Mouse (Mus musculus): ENCODE measurements around the gene Tmprss3. TPM values are rescaled to one million over a fixed set of nuclear protein-coding genes. Genes with fewer than 3 reads are reported as not detected.

The Tmprss3 gene
- polyA plus RNA-seq (2012; rRNA removed) (0.27 and 0.39 TPM in 2 replicates), polyA plus RNA-seq (2014; fragmentation: Nextera tagmentation; extraction: Ambion mirVana) (0.13 and 0.25 TPM in 2 replicates)

DNA sequence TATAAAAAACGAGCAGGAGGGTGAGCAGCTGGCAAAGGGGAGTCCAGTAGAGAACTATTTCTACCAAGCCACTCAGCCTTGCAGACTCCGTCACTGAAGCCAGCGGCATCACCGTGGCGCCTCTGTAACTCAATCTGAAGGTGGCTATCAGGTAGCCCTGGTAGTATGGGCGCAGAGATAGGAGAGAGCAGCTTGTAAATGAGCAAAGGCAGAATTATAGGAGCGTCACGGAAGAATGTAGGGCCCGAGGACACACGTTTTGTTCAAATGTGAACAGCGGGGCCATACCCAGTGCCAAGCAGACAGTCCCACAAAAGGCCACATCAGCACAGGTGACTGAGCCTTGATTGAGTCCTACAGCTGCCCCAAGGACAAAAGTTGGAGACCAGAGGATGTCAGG is at the start of gene Tmprss3:
Gene Tmprss3, minus strand, starts transcription at position 101 of the 400 bp plus-strand sequence.
- WGBS (ENCODE audit: insufficient replicate concordance) = 70% methylated on average over 11 of the region's 11 CpGs
- Histone ChIP-seq H3K9ac (replicated peaks) (no peak within 1 kb of the TSS), H3K27me3 (ENCODE audit: control insufficient read depth, insufficient read depth, low read length) (no peaks in the 10 kb centered on the region)

DNA sequence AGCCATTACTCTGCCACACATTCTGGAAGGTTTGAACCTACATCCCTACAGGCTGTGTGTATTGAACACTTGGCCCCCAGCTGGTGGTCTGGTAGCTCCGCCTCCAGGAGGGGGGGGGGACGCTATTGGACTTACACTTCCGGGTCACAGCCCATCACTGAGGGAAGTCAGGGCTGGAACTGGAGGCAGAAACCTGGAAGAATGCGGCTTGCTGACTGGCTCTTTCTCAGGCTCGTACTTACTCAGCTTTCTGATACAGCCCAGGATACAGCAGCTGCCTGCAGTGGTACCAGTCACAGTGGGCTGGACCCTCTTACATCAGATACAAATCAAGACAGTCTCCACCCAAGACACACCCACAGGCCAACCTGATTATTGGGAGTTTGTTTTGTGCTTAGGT is 48.4 kb upstream of the Tmprss3 start:
- H3K27ac ChIP-seq = no peak overlapping the region
- no peaks in the 10 kb centered on the region for H3K9me3 ChIP-seq (ENCODE audit: control insufficient read depth, low read length)
- no peak overlapping the region for H3K4me3 ChIP-seq (ENCODE audit: insufficient read depth in 1 of 2, low read depth in 2 of 2, low read length in 2 of 2)
- no peak overlapping the region for H3K4me2 ChIP-seq (ENCODE audit: low read depth)
- H3K27me3 ChIP-seq (ENCODE audit: control insufficient read depth, insufficient read depth, low read length) = no peaks in the 10 kb centered on the region
- DNase-seq (ENCODE audit: low read depth in 3 of 3, low spot score in 3 of 3) (no peak), ATAC-seq (ENCODE audit: insufficient read depth) (no peak)
- H3K4me1 ChIP-seq (replicated peaks; ENCODE audit: control insufficient read depth in 2 of 2, insufficient read depth in 2 of 2, low read length in 1 of 2) = peaks cover 0 to 4% of the 10 kb centered on the region in 2 experiments; a peak in 1 of 4 replicates
- 44% methylated on average over 5 of the region's 5 CpGs for WGBS (ENCODE audit: insufficient replicate concordance)
- TF ChIP-seq EP300 (IDR thresholded peaks at IDR 0.05; ENCODE audit: low read depth) = no peak
- TF ChIP-seq CTCF (IDR thresholded peaks at IDR 0.05; ENCODE audit: low read depth) = no peak
- H3K9ac ChIP-seq (replicated peaks) = no peak overlapping the region
- no peaks in the 10 kb centered on the region for H3K36me3 ChIP-seq (replicated peaks; ENCODE audit: control insufficient read depth, insufficient read depth, low read depth)

More for the DNA sequence above, at the start of gene Tmprss3:
- no peak within 1 kb of the TSS for H3K4me3 ChIP-seq (ENCODE audit: insufficient read depth in 1 of 2, low read depth in 2 of 2, low read length in 2 of 2)
- TF ChIP-seq CTCF (IDR thresholded peaks at IDR 0.05; ENCODE audit: low read depth) (no peak), EP300 (IDR thresholded peaks at IDR 0.05; ENCODE audit: low read depth) (no peak)
- no peaks in the 10 kb centered on the region for H3K9me3 ChIP-seq (ENCODE audit: control insufficient read depth, low read length)
- H3K4me1 ChIP-seq (replicated peaks; ENCODE audit: control insufficient read depth in 2 of 2, insufficient read depth in 2 of 2, low read length in 1 of 2) = peaks cover 0 to 11% of the 10 kb centered on the region in 2 experiments; a peak in 2 of 4 replicates
- H3K36me3 ChIP-seq (replicated peaks; ENCODE audit: control insufficient read depth, insufficient read depth, low read depth) = no peaks in the 10 kb centered on the region
- ATAC-seq (ENCODE audit: insufficient read depth) (no peak), DNase-seq (ENCODE audit: low read depth in 3 of 3, low spot score in 3 of 3) (no peak)
- no peak within 1 kb of the TSS for H3K4me2 ChIP-seq (ENCODE audit: low read depth)
- no peak within 1 kb of the TSS for H3K27ac ChIP-seq

DNA sequence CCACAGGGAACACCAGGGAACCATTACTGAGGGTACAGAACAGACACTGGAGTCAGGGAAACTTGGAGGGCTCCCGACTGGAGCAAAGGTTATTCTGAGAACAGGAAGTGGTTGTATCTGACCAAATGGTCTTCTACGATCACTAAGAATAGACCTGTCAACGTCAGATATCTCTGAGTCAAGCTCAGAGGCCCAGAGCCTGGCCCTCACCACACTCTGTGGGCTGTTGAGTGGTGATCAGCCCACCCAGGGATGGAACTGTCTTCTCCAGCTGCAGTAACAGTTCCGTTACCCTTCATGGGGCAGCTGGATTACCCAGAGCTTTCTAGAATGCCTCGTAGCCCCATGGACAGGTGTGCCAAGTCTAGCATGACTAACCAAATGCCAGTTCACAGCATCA is 46.5 kb upstream of the Tmprss3 start:
- H3K9ac ChIP-seq (replicated peaks) = no peak overlapping the region
- H3K4me1 ChIP-seq (replicated peaks; ENCODE audit: control insufficient read depth in 2 of 2, insufficient read depth in 2 of 2, low read length in 1 of 2) = peaks cover 0 to 4% of the 10 kb centered on the region in 2 experiments; a peak in 1 of 4 replicates
- no peak for TF ChIP-seq EP300 (IDR thresholded peaks at IDR 0.05; ENCODE audit: low read depth)
- TF ChIP-seq CTCF (IDR thresholded peaks at IDR 0.05; ENCODE audit: low read depth) = no peak
- H3K4me3 ChIP-seq (ENCODE audit: insufficient read depth in 1 of 2, low read depth in 2 of 2, low read length in 2 of 2) = no peak overlapping the region
- H3K9me3 ChIP-seq (ENCODE audit: control insufficient read depth, low read length) = no peaks in the 10 kb centered on the region
- no peaks in the 10 kb centered on the region for H3K27me3 ChIP-seq (ENCODE audit: control insufficient read depth, insufficient read depth, low read length)
- no peak overlapping the region for H3K4me2 ChIP-seq (ENCODE audit: low read depth)
- ATAC-seq (ENCODE audit: insufficient read depth) (no peak), DNase-seq (ENCODE audit: low read depth in 3 of 3, low spot score in 3 of 3) (no peak)
- WGBS (ENCODE audit: insufficient replicate concordance) = 17% methylated on average over 5 of the region's 5 CpGs
- H3K27ac ChIP-seq = no peak overlapping the region
- H3K36me3 ChIP-seq (replicated peaks; ENCODE audit: control insufficient read depth, insufficient read depth, low read depth) = peaks cover 4% of the 10 kb centered on the region; the same call in 1 of the 2 replicates

DNA sequence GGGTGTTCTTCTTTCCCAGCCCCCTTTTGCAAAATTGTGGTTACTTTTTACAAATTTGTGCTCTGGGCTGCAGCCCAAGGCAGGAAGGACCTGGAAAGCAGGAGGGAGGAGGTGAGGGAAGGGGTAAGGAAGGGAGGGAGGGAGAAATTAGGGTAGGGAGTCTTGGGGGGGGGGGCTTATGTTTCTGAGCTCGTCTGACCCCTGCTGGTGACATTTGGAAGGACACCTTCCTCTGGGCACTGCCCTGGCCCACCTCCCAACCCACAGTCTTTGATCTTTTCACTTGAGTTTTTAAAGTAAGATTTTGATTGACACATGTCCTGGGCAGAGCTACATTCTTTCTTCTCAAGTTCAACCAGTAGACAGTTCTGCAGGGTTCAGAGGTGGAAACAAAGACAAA is 44.0 kb upstream of the Tmprss3 start:
- 0% methylated on average over 1 of the region's 1 CpGs for WGBS (ENCODE audit: insufficient replicate concordance)

DNA sequence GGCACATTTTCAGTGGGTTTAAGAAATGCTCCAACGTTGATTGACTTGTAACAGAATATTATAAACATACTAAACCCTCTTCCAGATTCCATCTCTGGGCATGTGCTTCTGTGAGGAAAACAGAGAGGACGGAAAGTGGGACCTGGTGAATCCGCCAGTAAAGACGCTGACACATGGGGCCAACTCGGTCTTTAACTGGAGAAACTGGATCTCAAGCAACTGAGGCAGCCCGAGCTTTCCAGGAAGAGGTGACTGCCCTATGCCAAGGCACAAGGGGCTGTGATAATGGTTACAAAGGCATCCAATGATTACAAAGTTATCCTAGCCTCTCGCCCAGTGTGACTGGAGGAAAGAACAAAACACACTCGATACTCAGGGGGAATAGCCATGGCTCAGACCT is 42.4 kb upstream of the Tmprss3 start:
- TF ChIP-seq CTCF (IDR thresholded peaks at IDR 0.05; ENCODE audit: low read depth) (no peak), EP300 (IDR thresholded peaks at IDR 0.05; ENCODE audit: low read depth) (no peak)
- no peaks in the 10 kb centered on the region for H3K9me3 ChIP-seq (ENCODE audit: control insufficient read depth, low read length)
- no peak overlapping the region for H3K4me2 ChIP-seq (ENCODE audit: low read depth)
- ATAC-seq (ENCODE audit: insufficient read depth) (no peak), DNase-seq (ENCODE audit: low read depth in 3 of 3, low spot score in 3 of 3) (no peak)
- no peak overlapping the region for H3K27ac ChIP-seq
- peaks cover 0 to 7% of the 10 kb centered on the region in 2 experiments; a peak in 2 of 4 replicates for H3K4me1 ChIP-seq (replicated peaks; ENCODE audit: control insufficient read depth in 2 of 2, insufficient read depth in 2 of 2, low read length in 1 of 2)
- no peak overlapping the region for H3K4me3 ChIP-seq (ENCODE audit: insufficient read depth in 1 of 2, low read depth in 2 of 2, low read length in 2 of 2)
- no peaks in the 10 kb centered on the region for H3K27me3 ChIP-seq (ENCODE audit: control insufficient read depth, insufficient read depth, low read length)
- no peak overlapping the region for H3K9ac ChIP-seq (replicated peaks)
- WGBS (ENCODE audit: insufficient replicate concordance) = 77% methylated on average over 8 of the region's 8 CpGs
- peaks cover 7% of the 10 kb centered on the region; the same call in 1 of the 2 replicates for H3K36me3 ChIP-seq (replicated peaks; ENCODE audit: control insufficient read depth, insufficient read depth, low read depth)

More for the DNA sequence above, 44.0 kb upstream of the Tmprss3 start:
- Histone ChIP-seq H3K27me3 (ENCODE audit: control insufficient read depth, insufficient read depth, low read length) (no peaks in the 10 kb centered on the region), H3K4me1 (replicated peaks; ENCODE audit: control insufficient read depth in 2 of 2, insufficient read depth in 2 of 2, low read length in 1 of 2) (peaks cover 0 to 11% of the 10 kb centered on the region in 2 experiments; a peak in 2 of 4 replicates), H3K27ac (no peak overlapping the region), H3K4me2 (ENCODE audit: low read depth) (no peak overlapping the region), H3K36me3 (replicated peaks; ENCODE audit: control insufficient read depth, insufficient read depth, low read depth) (peaks cover 6% of the 10 kb centered on the region; the same call in 1 of the 2 replicates), H3K9ac (replicated peaks) (no peak overlapping the region), H3K4me3 (ENCODE audit: insufficient read depth in 1 of 2, low read depth in 2 of 2, low read length in 2 of 2) (no peak overlapping the region), H3K9me3 (ENCODE audit: control insufficient read depth, low read length) (no peaks in the 10 kb centered on the region)
- ATAC-seq (ENCODE audit: insufficient read depth) (no peak), DNase-seq (ENCODE audit: low read depth in 3 of 3, low spot score in 3 of 3) (no peak)
- TF ChIP-seq CTCF (IDR thresholded peaks at IDR 0.05; ENCODE audit: low read depth) (peak; percentile 43), EP300 (IDR thresholded peaks at IDR 0.05; ENCODE audit: low read depth) (no peak)
